Comparison of ENCODE assay signal across 14 mouse cellular contexts in the genomic region with DNA sequence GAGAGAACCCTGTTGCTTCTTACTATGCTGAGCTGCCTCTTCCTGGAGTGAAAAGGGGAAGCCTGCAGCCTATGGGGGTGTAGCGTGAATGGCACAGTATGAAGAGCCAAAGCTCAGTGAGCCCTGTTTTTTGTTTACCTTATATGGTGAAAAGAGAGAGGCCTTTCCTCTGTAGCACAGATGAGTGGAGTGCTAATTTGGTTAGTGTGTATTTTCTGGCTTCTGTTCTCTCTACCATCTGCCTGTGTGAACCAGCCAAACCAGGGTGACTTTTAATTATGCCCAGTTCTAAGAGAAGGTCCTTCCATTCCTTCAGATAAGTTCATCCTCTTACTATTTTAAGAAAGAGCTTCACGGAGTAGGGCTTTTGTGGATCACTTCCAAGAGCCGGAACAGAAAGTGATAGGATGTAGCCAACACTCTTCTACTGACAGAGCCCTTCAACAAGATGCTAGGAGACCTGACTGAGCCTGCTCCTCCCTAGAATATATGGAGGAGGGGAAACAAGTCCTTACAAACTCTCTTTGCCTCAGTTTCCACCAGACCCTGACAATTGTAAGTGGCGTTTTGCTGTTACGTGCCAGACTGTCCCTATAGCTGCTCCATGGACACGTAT. TPM values are rescaled to one million over a fixed set of nuclear protein-coding genes. Genes with fewer than 3 reads are reported as not detected.
DNase-seq lines count a peak whose midpoint lies in the region; ATAC-seq and TF ChIP-seq lines count a peak whose summit lies in the region.
"Had no signal": no experiment of that assay in that cellular context is flagged by ENCODE, and none has a peak within 500 bp of the region (broad histone marks: within the 10 kb centered on the region; RNA-seq: fewer than 3 reads in every experiment).

No protein-coding gene starts in this region.

- no peak for DNase-seq in hindbrain, postnatal 0 days (ENCODE audit: low spot score)
- no peak for DNase-seq in hindbrain, embryonic 10.5 days (ENCODE audit: low spot score)
- peak; percentile 9 for DNase-seq in Muller cell, postnatal 12 days (ENCODE audit: inconsistent ontology term)
- DNase-seq in cerebellum, adult 11-12 months = peak; percentile 8
- peak; percentile 14 to 28 for DNase-seq in heart, postnatal 10 days
- DNase-seq in lung, postnatal 36 days = no peak
- no peak for DNase-seq in kidney, postnatal 4 days
- DNase-seq: adrenal gland, postnatal 14 days; gastrocnemius, postnatal 25 days; kidney, adult 18-20 months; liver had no signal

- 78% methylated on average over 6 of the region's 6 CpGs for WGBS in hindbrain, postnatal 0 days
- 88% methylated on average over 6 of the region's 6 CpGs for WGBS in hindbrain, embryonic 10.5 days

- no peaks in the 10 kb centered on the region for H3K4me1 ChIP-seq in hindbrain, postnatal 0 days (ENCODE audit: insufficient read depth, low read length)
- H3K4me1 ChIP-seq in hindbrain, embryonic 10.5 days (replicated peaks) = no peaks in the 10 kb centered on the region
- H3K4me1 ChIP-seq: embryonic facial prominence, embryonic 12.5 days; hindbrain, embryonic 13.5 days; lung, embryonic 15.5 days had no signal

- ATAC-seq in hindbrain, postnatal 0 days = peak; percentile 45; the same call in 1 of the 2 replicates

- no peak overlapping the region for H3K27ac ChIP-seq in hindbrain, postnatal 0 days
- H3K27ac ChIP-seq in hindbrain, embryonic 10.5 days = no peak overlapping the region
- H3K27ac ChIP-seq: embryonic facial prominence, embryonic 12.5 days; hindbrain, embryonic 13.5 days; lung, embryonic 15.5 days had no signal

- intact Hi-C loops in heart, postnatal 10 days (cut with DNase I) = no loop called here

- H3K4me2 ChIP-seq in hindbrain, postnatal 0 days (ENCODE audit: low read depth, low read length) = no peak overlapping the region
- H3K4me2 ChIP-seq: embryonic facial prominence, embryonic 12.5 days; hindbrain, embryonic 13.5 days; lung, embryonic 15.5 days had no signal

- no peaks in the 10 kb centered on the region for H3K36me3 ChIP-seq in hindbrain, postnatal 0 days (ENCODE audit: insufficient read depth, low read length)
- H3K36me3 ChIP-seq in hindbrain, embryonic 10.5 days = no peaks in the 10 kb centered on the region
- H3K36me3 ChIP-seq: embryonic facial prominence, embryonic 12.5 days; hindbrain, embryonic 13.5 days; lung, embryonic 15.5 days had no signal

- H3K4me3 ChIP-seq in hindbrain, postnatal 0 days (ENCODE audit: low read length) = no peak overlapping the region
- H3K4me3 ChIP-seq in hindbrain, embryonic 10.5 days = no peak overlapping the region
- H3K4me3 ChIP-seq: embryonic facial prominence, embryonic 12.5 days; hindbrain, embryonic 13.5 days; lung, embryonic 15.5 days had no signal

- no peak overlapping the region for H3K9ac ChIP-seq in hindbrain, postnatal 0 days (replicated peaks; ENCODE audit: low read length)
- H3K9ac ChIP-seq: embryonic facial prominence, embryonic 12.5 days; hindbrain, embryonic 13.5 days; lung, embryonic 15.5 days had no signal

- H3K27me3 ChIP-seq in hindbrain, postnatal 0 days (ENCODE audit: insufficient read depth, low read length) = no peaks in the 10 kb centered on the region
- H3K27me3 ChIP-seq in hindbrain, embryonic 10.5 days (ENCODE audit: insufficient read depth, poor library complexity, severe bottlenecking) = no peaks in the 10 kb centered on the region
- H3K27me3 ChIP-seq: embryonic facial prominence, embryonic 12.5 days; hindbrain, embryonic 13.5 days; lung, embryonic 15.5 days had no signal

- H3K9me3 ChIP-seq in hindbrain, postnatal 0 days (ENCODE audit: low read length) = no peaks in the 10 kb centered on the region
- H3K9me3 ChIP-seq in hindbrain, embryonic 10.5 days = no peaks in the 10 kb centered on the region
- H3K9me3 ChIP-seq: embryonic facial prominence, embryonic 12.5 days; hindbrain, embryonic 13.5 days; lung, embryonic 15.5 days had no signal

- no peak for TF ChIP-seq CTCF in hindbrain, postnatal 0 days (IDR thresholded peaks at IDR 0.05; ENCODE audit: low read depth)

RNA-seq across cellular contexts. Expression of a gene that starts 49.7 kb away (rescaled TPM):
- total RNA-seq in hindbrain, postnatal 0 days (2014; rRNA removed) = 43.4 and 44.2 TPM in 2 replicates
- 9.9 and 10.1 TPM in 2 replicates for polyA plus RNA-seq in hindbrain, postnatal 0 days (2015; fragmentation: Nextera tagmentation; extraction: Ambion mirVana)
- 2.5 and 3.8 TPM in 2 replicates for polyA plus RNA-seq in hindbrain, embryonic 10.5 days (2016; fragmentation: Nextera tagmentation; extraction: Ambion mirVana)
- total RNA-seq in heart, postnatal 10 days (2021) = 10 to 100 TPM; 25.4 to 26.9 TPM

Comparison
In these comparisons a context has a peak if more than half of its experiments do, and no peak if none do; other contexts are left out.
1. DNase-seq: peak in Muller cell, postnatal 12 days (single experiment), cerebellum, adult 11-12 months (single experiment) and heart, postnatal 10 days (2 of 2); none in hindbrain, postnatal 0 days (single experiment), hindbrain, embryonic 10.5 days (single experiment), lung, postnatal 36 days (single experiment) and kidney, postnatal 4 days (0 of 2).